Mouse (Mus musculus) left cerebral cortex, postnatal 4 days (tissue): ENCODE results near the gene Doc2a. TPM values are rescaled to one million over a fixed set of nuclear protein-coding genes. Genes with fewer than 3 reads are reported as not detected.

ENCODE experiments used
- DNase-seq: peaks from one replicate; pipeline ENCODE4 v3.0.0-alpha.2; 2022
- intact Hi-C: fragments of 180-260 bp; cut with DNase I; formaldehyde crosslinking; loops from one replicate; pipeline ENCODE4 v1.15.1; 2025
- total RNA-seq, 2 experiments: library from RNA; stranded (reverse); gene quantifications; 2 replicates each; pipeline ENCODE4 v1.2.3; 2021

Gene Doc2a
- total RNA-seq, 2 experiments from 2014 or later: 74.3 to 84.4 TPM

GRCm38 (mm10) chr7:126822741-126823140 is 24.5 kb upstream of the Doc2a start:
- intact Hi-C loops: loop anchor here (5.0 kb wide), 1 partner anchor 150 kb away; no protein-coding TSS in a partner anchor
- no peak for DNase-seq

- intact Hi-C loops: loop anchor here (5.0 kb wide), 1 partner anchor 149 kb away; no protein-coding TSS in a partner anchor
- DNase-seq: peak; percentile 81
These were observed 24.0 kb upstream of the Doc2a start for GRCm38 (mm10) chr7:126823202-126823711.

DNA sequence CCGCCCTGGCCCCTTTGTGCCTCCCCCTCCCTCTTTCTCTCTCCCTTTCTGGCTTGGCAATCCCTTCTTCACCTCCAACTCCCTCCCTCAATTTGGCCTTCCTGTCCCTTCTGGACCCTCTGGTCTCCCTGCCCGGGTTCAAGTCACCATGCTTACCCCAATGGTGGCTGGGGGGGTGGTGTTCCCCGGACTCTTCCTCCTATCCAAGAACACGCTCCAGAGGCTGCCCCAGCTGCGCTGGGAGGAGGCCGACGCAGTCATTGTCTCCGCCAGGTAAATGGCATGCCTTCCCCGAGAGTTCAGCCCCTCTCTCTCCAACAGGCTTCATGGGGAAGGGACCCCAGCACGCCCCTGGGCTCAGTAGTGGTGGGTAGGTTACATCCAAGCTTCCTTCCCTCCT is 23.3 kb upstream of the Doc2a start:
- intact Hi-C loops: loop anchor here (5.0 kb wide), 1 partner anchor 148 kb away; no protein-coding TSS in a partner anchor
- DNase-seq: no peak

DNA sequence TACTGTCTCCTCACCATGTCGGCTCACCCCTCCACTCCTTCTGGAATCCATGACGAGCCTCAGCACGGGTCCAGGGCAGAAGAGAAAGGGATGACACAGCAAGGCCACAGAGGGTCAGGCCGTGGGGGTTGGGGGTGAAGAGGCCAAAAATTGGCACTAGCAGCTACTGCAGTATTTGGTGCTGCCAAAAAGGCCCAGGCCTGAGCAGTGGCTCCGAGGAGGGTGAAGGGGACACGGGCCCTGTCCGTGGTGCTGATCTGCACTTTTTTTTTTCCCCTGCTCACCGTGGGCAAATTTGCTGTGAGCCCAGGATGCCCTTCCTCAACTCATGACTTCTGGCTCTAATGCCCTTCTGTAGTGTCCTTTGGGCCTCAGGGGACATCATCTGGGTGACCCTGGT is 21.8 kb upstream of the Doc2a start:
- DNase-seq: no peak
- intact Hi-C loops: loop anchor here (5.0 kb wide), 1 partner anchor 287 kb away; no protein-coding TSS in a partner anchor

DNA sequence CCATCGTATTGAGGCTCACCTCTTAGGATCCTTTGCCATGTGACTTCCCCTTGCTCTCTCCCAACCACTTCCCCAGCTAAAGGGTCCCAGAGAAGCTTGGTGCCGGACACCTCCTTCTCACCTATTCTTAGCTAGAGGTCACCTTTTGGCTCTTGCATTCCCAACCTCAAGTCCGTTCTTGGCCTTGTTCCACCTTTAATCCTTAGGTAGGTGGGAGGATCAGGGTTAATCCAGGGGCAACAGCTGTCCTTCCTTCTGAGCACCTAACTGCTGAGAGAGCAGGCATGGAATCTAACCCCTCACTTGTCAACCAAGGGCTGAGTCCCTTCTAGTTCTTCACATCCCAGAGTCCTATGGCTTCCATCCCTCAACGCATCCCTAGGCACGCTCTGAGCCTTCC is 21.3 kb upstream of the Doc2a start:
- no peak for DNase-seq
- intact Hi-C loops: loop anchor here (5.0 kb wide), 1 partner anchor 286 kb away; no protein-coding TSS in a partner anchor

GRCm38 (mm10) chr7:126831539-126831938 is 15.7 kb upstream of the Doc2a start, which contains the start of gene 4930451I11Rik:
Gene 4930451I11Rik (minus strand): TSS chr7:126831639.
- intact Hi-C loops: no loop called here
- DNase-seq: no peak

DNA sequence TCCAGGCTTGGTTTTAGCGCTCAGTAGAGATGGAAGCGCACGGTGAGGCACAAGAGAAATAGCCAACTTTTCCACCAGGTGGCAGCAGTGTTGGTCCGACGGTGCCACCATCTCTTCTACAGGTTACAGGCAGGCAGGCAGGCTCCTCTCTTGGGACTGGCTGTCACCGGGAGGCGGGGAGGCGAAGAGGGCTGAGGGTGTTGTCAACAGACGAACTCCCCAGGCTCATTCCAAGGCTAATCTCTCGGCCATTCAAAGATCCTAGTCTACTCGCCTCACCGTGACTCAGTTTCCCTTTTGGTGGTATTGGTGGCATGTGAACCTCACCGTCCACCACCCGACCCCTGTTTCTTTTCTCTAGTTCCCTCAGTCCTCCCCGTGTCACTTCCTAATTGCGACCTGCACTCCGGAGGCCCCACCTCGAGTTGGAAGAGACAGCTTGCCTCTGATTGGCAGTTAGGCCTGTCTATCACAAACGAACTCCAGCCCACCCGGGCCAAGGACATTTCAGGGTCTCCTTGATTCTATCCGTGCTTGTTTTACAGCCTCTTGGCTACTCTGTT is 15.1 kb upstream of the Doc2a start:
- DNase-seq: peak; percentile 83
- intact Hi-C loops: no loop called here

GRCm38 (mm10) chr7:126833294-126833693 is 13.9 kb upstream of the Doc2a start:
- intact Hi-C loops: no loop called here

DNA sequence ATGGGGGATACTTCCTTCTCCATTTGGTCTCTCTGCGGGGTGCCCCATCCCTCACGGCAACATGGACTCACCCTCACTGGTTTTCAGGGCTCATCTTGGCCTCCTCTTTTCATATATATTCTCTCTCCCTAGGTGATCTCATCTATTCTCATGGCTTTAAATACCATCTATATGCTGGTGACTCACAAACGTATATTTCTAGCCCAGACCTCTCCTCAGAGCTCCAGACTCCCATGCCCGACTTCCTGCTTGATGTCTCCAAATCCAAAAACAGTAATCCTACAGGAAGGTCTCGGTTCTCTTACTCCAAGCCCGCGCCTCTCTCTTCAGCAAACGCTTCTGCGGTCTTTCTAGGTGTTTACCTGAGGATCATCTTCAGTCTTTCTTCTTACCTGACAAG is 3.9 kb upstream of the Doc2a start:
- no peak for DNase-seq
- intact Hi-C loops: no loop called here

More at GRCm38 (mm10) chr7:126833294-126833693, 13.9 kb upstream of the Doc2a start:
- DNase-seq: no peak

DNA sequence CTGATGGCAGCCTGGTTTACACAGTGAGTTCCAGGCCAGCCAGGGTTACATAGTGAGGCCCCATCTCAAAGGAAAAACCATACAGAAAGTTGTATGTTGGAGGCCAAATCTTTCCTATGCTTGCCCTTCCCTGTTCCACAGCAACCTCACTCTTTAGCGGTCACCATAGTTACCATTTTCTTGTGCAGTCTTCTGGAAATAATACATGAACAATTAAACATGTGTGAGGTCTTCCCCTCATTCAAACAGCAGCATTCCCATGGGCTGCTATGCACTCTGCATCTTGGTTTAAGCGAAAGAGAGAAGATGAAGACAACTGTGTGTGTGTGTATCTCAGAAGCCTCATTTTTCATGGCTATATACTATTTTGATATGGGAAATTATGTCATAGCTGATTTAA is 1.7 kb upstream of the Doc2a start:
- no peak for DNase-seq
- intact Hi-C loops: no loop called here

DNA sequence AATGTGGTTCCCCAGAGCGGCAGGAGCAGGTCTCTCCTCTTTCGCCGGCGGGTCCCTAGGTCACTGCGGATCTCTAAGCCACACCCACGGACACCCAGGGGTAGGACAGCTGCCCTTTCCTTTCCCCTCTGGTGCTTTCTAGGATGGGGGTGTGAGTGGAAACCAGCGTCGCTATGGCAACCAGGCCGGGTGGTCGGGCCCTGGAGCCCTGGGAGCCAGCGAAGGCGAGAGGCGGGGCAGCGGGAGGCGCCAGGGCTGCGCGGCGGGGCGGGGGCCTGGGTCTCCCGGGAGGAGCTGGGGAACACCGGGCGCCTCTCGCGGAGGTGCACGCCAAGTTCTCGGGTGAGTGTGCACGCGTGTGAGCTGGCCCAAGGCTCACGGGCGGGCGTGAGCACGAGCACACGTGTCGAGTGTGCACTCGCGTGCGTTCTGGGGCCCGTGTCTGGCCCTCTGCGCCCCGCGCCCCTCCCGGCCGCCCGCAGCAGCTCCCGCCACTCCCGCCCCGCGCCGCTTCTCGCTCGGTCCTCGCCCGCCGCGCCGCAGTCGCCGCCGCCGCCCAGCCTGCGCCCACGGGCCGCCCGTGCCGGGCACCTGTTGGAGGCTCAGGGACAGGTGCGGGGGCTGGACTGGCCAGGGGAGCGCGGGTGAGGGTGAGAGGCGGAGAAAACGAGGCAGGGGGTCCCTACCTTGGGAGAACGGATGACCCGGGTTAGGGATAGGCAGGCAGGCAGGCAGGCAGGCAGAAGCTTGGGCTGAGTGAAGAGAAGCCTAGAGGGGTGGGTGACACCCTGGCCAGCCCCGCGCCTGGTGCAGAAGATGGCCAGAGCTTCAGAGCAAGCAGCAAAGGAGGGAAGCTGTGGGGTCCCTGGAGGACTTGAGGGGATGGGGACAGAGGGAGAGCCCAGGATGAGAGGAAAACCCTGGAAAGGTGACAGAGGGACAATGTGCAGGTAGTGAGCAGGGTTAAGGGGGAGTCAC is 494 bp downstream of the Doc2a start:
- peak; percentile 71 for DNase-seq
- intact Hi-C loops: no loop called here

- DNase-seq: no peak
- intact Hi-C loops: no loop called here
These were observed 1.6 kb downstream of the Doc2a start for GRCm38 (mm10) chr7:126848794-126849193.

DNA sequence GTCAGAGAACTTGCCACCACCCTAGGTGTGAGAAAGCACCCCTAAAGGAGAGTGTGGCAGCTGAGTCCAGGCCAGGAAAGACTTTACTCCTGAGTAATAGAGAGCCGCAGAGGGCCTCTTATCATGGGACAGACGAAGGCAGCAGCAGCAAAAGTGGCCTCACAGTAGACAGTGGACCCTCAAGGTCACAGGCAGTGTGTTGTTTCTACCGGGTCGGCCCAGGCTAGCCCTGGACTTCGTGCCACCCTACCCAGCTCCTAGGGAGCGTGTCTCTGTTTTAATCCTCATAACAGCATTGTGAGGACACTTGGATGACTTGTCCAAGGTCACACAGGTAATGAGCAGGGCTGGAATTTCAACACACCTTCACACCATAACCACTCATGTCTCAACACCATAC is 2.9 kb downstream of the Doc2a start:
- intact Hi-C loops: no loop called here
- no peak for DNase-seq

GRCm38 (mm10) chr7:126851192-126851591 is 4.0 kb downstream of the Doc2a start:
- intact Hi-C loops: no loop called here
- no peak for DNase-seq

DNA sequence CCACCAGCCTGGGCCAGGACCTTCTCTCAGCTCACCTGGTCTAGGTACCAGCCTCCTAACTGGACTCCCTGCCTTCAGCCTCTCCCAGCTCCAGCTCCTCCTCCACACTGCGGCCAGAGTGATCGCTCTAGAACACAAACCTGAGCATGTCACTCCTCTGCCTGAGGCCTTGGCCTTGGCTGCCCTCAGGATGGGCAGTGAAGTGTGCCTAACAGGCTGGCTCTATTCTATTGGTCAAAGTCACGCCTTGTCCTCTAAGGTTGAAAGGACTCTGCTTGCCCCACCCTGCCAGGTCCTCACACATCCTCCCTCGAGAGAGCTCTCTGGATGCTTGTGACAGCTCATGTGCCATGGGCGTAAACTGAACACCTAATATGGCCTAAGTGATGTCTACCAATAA is 6.2 kb downstream of the Doc2a start:
- no peak for DNase-seq
- intact Hi-C loops: no loop called here

- no peak for DNase-seq
These were observed 8.4 kb downstream of the Doc2a start for GRCm38 (mm10) chr7:126855641-126856040.

GRCm38 (mm10) chr7:126856741-126857420 is 9.7 kb downstream of the Doc2a start:
- intact Hi-C loops: no loop called here
- DNase-seq: no peak

More at GRCm38 (mm10) chr7:126855641-126856040, 8.4 kb downstream of the Doc2a start:
- intact Hi-C loops: no loop called here

DNA sequence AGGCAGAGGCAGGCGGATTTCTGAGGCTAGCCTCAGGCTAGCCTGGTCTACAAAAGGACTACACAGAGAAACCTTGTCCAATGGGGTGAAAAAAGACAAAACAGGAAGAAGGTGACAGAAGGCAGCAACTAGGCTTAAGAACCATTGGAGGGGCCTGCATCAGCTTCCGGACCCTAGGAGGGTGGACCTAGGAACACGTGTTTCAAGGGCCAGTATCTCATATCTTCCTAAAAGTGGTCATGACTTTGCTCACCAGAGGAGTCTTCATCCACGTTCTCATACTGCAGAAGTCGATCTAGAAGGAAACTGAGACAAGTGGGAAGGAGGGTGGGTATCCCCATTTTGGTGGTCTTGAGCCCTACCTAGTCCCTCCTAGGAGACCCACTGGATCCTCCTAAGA is 13.8 kb downstream of the Doc2a start:
- no peak for DNase-seq
- intact Hi-C loops: no loop called here

DNA sequence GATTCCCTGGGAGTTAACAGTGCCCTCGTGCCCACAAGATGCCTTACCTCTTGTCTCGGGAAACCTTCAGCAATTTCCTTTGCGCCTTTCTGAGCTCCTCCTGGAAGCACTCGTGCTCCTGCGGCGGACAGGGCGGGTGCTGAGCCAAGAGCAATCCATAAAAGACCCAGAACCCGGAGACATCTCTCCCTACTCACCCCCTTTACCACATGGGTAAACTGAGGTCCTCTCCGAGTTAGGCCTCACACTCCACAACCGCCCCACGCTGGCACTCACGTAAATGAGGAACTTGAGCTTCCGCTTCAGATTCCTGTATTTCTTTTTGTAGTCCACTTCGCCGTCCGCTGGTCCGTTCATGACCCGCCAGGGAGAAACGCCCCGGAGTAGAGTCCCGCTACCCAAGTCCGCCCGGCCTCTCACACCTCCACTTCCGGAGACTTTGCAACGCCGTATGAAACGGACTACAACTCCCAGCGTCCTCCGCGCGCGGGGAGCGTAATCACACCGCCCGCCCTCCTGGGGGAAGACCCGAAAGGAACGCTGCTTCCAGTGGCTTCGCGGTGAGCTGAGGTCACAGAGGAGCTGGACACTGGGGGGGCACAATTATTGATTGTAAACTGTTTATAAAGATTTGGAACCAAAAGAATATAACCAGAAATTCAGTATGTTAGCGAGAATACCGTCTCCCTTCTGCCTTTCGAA is 14.4 kb downstream of the Doc2a start, which contains the start of gene Hirip3:
Hirip3 (plus strand) TSS at position 544 of the 702 bp plus-strand sequence.
- intact Hi-C loops: no loop called here
- peak; percentile 96 for DNase-seq

DNA sequence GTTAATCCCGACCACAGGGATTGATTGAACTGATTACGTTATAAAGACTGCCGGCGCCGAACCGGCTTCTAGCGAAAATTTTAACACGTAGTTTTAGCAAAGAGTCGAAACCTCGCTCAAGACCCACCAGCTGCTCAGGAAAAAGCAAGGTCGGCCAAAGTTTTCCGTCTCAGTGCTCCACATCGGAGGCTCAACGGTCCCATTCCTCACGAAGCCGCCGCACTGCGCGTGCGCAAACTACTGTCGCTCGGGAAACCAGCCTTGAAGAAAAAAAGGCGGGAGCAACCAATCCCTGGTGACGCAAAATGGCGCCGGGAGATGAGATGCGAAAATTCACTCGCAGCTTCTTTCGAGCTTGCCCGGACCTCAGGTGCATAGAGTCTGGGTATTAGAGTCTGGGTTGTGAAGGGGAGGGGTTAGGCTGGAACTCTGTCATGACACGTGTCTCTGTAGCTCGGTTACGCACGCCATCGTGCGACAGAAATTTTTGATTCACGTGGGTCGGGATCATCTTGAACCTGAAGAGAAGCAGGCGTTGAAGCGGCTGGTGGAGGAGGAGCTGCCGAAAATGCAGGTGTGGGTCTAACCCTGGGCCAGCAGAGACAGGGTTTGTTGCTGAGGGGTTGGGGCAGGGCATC is 15.1 kb downstream of the Doc2a start, which contains the start of gene Ino80e:
Ino80e (minus strand) TSS at position 231 of the 638 bp plus-strand sequence.
- DNase-seq: peak; percentile 98
- intact Hi-C loops: no loop called here
